In genomic region chr4:9110355-9110754, GRCm38 (mm10) we compare ENCODE assay signal across 12 mouse cellular contexts.
DNase-seq lines count a peak whose midpoint lies in the region; ATAC-seq and TF ChIP-seq lines count a peak whose summit lies in the region.
"Had no signal": no experiment of that assay in that cellular context is flagged by ENCODE, and none has a peak within 500 bp of the region (broad histone marks: within the 10 kb centered on the region; RNA-seq: fewer than 3 reads in every experiment).

No protein-coding gene starts in this region.

- no peaks in the 10 kb centered on the region for H3K4me1 ChIP-seq in heart, embryonic 12.5 days (replicated peaks)
- H3K4me1 ChIP-seq in lung, postnatal 0 days (ENCODE audit: insufficient read depth, low read depth, low read length) = no peaks in the 10 kb centered on the region

- TF ChIP-seq CTCF in lung, postnatal 0 days (IDR thresholded peaks at IDR 0.05) = no peak

- no peak overlapping the region for H3K4me2 ChIP-seq in heart, embryonic 12.5 days
- H3K4me2 ChIP-seq in lung, postnatal 0 days (replicated peaks; ENCODE audit: low read depth, low read length) = no peak overlapping the region

- peak; percentile 78 for TF ChIP-seq EP300 in lung, postnatal 0 days (IDR thresholded peaks at IDR 0.05)

- 45% methylated on average over 7 of the region's 7 CpGs for WGBS in heart, embryonic 12.5 days
- WGBS in lung, postnatal 0 days = 22% methylated on average over 7 of the region's 7 CpGs

- H3K9me3 ChIP-seq in heart, embryonic 12.5 days (replicated peaks) = no peaks in the 10 kb centered on the region
- H3K9me3 ChIP-seq in lung, postnatal 0 days (ENCODE audit: low read length) = no peaks in the 10 kb centered on the region

- no peak overlapping the region for H3K27ac ChIP-seq in heart, embryonic 12.5 days (ENCODE audit: poor library complexity, severe bottlenecking)
- no peak overlapping the region for H3K27ac ChIP-seq in lung, postnatal 0 days (ENCODE audit: low read length)

- H3K9ac ChIP-seq in heart, embryonic 12.5 days = no peak overlapping the region
- no peak overlapping the region for H3K9ac ChIP-seq in lung, postnatal 0 days (replicated peaks; ENCODE audit: low read depth)

- no peaks in the 10 kb centered on the region for H3K36me3 ChIP-seq in heart, embryonic 12.5 days
- no peaks in the 10 kb centered on the region for H3K36me3 ChIP-seq in lung, postnatal 0 days (ENCODE audit: insufficient read depth, low read length)

- ATAC-seq in heart, embryonic 12.5 days (ENCODE audit: insufficient number of reproducible peaks, low FRiP score) = no peak
- ATAC-seq in lung, postnatal 0 days = peak; percentile 84
- ATAC-seq in erythroid progenitor cell, adult 5-6 weeks (replicated peaks; ENCODE audit: low FRiP score, poor library complexity, severe bottlenecking) = no peak
- ATAC-seq: Patski had no signal

- peak; percentile 86 for DNase-seq in heart, adult 11 months
- DNase-seq in 3T3-L1 (ENCODE audit: low read depth, low spot score) = peak; percentile 40
- peak; percentile 39 for DNase-seq in c-Kit-positive CD71-negative TER-119-negative erythroid progenitor cells, embryonic 14.5 days (ENCODE audit: low read depth)
- peak; percentile 90 for DNase-seq in lung, postnatal 0 days (ENCODE audit: low spot score)
- DNase-seq in gastrocnemius, postnatal 10 days = no peak
- no peak for DNase-seq in thymus, postnatal 36 days
- DNase-seq: cerebellum, postnatal 36 days; midbrain, embryonic 14.5 days; thymus, adult 18-20 months had no signal

- no peak overlapping the region for H3K4me3 ChIP-seq in heart, embryonic 12.5 days
- H3K4me3 ChIP-seq in lung, postnatal 0 days (ENCODE audit: low read depth, low read length) = no peak overlapping the region

- 0 out of 2 replicates have a peak, but pooled peaks cover 3% of the 10 kb centered on the region for H3K27me3 ChIP-seq in heart, embryonic 12.5 days (replicated peaks)
- H3K27me3 ChIP-seq in lung, postnatal 0 days (replicated peaks; ENCODE audit: insufficient read depth, low read length) = no peaks in the 10 kb centered on the region
- H3K27me3 ChIP-seq: Patski had no signal

Comparison
In these comparisons a context has a peak if more than half of its experiments do, and no peak if none do; other contexts are left out.
1. DNase-seq: peak in heart, adult 11 months (single experiment), 3T3-L1 (single experiment), c-Kit-positive CD71-negative TER-119-negative erythroid progenitor cells, embryonic 14.5 days (single experiment) and lung, postnatal 0 days (single experiment); none in gastrocnemius, postnatal 10 days (single experiment) and thymus, postnatal 36 days (0 of 2).